Mouse (Mus musculus) liver, embryonic 14.5 days (tissue): ENCODE data around the gene Zfp574.

ENCODE experiments used
- CTCF ChIP-seq: IDR thresholded peaks from 2 replicates; pipeline ENCODE4 v1.5.1; 2016; ENCODE audit warnings: antibody characterized with exemption, low read depth, control low read depth
- EP300 ChIP-seq: IDR thresholded peaks from 2 replicates; pipeline ENCODE4 v1.6.1; 2016; ENCODE audit warnings: antibody characterized with exemption, low read depth

DNA sequence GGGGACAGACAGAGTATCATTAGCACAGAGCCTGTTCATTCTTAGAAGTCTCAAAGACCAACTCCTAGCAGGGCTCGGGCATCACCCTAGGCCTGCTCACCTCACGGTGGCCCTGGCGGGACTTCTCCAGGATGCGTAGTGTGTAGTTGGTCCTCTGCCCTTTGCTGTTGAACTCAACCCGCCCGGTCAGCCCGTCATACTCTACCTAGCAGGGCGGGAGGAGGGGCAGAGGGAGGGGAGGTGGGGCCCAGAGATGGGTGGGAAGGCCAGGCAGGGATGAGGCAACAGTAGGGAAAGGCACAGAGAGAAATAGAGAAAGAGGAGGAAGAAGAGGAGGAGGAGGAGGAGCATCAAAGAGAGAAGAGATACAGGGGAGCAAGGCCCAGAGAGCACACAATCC is 14.0 kb upstream of the Zfp574 start:
- TF ChIP-seq CTCF = no peak
- TF ChIP-seq EP300 = no peak
